Mouse (Mus musculus) telencephalon, adult 2 months (tissue): ENCODE measurements around the gene Spata13.

Source experiments
- DNase-seq: peaks from one replicate; pipeline ENCODE4 v3.0.0-alpha.2; 2011; ENCODE audit warnings: low read depth, low spot score

Spata13 gene

DNA sequence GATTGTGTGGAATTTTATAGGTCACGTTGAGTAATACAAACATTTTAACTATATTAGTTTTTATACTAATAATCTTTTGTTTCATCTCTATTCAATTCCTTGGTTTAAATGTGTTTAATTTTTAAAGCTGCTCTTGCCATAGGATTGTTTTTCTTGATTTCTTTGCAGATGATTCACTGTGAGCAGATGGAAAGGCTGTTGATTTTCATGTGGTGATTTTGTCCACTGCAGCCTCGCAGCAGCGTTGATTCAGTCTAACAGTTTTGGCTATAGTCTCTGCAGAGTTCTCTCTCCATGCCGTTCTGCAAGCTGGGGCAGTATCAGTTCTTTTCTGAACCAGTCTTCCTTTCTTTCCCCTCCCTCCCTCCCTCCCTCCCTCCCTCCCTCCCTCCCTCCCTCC lies 41.9 kb downstream of the Spata13 start:
- DNase-seq, result no peak

- DNase-seq, result no peak
Observed at GRCm38 (mm10) chr14:60676625-60677314, 43.0 kb downstream of the Spata13 start.

- no peak for DNase-seq
Observed at GRCm38 (mm10) chr14:60682361-60683023, 48.7 kb downstream of the Spata13 start.

GRCm38 (mm10) chr14:60683989-60684388 lies 50.2 kb downstream of the Spata13 start:
- no peak for DNase-seq

GRCm38 (mm10) chr14:60686733-60687132 lies 52.9 kb downstream of the Spata13 start:
- no peak for DNase-seq

DNA sequence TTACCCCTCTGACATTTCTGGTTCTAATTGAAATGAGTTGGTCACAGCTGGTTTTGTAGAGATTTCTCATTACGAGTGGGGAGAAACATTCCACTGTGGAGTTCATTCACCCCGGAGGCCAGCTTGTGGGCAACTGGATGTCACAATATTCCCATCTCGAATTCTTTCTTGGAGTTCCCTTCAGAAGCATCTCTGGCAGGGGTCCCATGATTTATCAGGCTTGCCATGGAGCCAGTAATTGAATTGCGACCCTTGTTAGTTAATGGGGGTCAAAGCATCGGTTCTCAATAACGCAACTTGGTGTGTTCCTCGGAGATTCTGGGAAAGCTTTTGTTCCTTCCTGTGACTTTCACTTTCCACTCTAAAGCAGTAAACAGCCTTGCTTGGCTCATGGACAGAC lies 53.4 kb downstream of the Spata13 start:
- no peak for DNase-seq

GRCm38 (mm10) chr14:60688509-60689205 lies 54.9 kb downstream of the Spata13 start:
- no peak for DNase-seq

DNA sequence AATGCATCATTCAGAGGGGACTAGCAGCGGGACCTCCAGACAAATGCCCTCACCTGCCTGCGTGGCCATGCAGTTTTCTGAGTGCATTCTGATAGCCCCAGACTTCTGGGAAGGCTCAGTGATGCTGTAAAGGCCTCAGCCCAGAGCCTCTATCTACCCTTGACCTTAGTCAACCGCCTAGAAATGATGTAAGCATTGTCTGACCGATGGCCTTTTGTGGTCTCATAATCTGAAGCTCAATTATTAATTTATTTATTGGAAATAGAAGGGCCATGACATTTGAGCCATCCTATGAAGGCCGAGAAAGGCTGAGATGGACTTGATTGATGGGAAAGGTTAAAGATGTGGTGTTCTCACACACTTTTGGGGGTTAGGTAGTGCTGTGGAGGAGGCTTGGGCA lies 56.0 kb downstream of the Spata13 start:
- no peak for DNase-seq

DNA sequence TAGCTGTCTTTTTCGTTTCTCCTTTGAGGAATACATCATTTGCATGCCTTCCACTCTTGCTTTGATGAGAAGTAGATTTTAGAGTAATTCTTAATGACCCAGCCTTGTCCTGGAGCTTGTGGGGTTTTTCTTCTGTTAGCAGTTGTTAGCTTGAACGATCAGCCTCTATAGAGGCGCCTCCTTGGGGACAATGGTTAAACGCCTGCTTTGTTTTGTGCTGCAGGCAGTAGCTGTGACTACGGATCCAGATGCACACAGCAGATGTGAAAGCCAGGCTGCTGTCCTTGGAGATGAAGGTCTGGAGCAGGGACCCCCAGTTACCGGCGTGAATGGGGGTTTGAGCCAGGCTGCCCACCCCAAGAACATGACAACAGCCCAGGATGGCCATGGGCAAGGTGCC lies 56.8 kb downstream of the Spata13 start:
- no peak for DNase-seq

- peak; percentile 87 for DNase-seq
Observed at GRCm38 (mm10) chr14:60693122-60693536, 59.3 kb downstream of the Spata13 start.

- no peak for DNase-seq
Observed at GRCm38 (mm10) chr14:60693666-60694065, 59.9 kb downstream of the Spata13 start.

DNA sequence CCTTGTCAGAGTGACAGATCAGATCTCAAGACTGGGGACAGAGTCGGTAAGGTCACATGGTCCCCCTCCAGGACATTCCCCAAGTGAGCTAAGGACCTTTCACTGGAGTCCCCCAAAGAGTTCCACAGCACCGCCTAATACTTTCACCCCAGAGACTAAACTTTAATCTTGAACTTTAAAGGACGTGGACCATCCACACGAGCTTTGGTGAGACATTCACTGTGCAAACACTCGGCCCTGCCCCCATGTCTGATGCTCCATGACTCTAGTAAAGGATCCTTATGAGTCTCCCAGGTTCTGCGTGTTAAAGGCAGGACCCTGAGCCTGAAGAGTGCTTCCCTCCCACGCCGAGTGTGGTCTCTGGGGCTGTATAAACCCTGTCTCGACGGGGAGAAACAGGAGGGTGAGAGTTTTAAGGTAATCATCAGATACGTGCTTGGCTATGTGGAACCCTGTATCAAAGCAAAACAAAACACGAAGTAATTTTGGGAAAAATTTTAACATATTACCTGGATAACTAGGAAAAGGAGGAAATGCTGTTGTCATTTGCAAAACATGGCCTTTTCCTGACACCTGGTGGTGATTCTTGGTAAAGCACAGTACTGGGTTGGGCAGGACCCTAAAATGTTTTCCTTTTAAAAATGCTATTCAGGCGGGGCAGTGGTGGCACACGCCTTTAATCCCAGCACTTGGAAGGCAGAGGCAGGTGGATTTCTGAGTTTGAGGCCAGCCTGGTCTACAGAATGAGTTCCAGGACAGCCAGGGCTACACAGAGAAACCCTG lies 60.6 kb downstream of the Spata13 start:
- DNase-seq, result no peak

DNA sequence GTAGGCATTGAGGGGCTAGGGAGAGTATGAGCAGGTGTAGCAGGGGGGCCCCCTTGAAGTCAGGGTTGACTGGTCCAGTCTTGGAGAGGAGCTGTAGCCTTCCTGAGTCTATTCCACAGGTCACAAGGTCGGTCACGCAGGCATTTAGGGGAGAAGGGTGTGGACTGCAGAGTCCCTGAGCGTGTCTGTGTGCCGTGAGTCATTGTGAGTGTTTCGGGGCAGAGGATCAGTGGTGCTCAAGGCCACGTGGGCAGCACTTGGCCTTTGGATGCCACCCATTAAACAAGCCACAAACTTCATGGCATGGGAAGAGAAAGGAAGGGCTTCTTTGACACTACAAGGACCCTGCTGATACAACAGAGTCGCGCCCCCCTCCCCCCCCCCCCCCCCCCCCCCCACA lies 63.5 kb downstream of the Spata13 start:
- DNase-seq, result no peak

DNA sequence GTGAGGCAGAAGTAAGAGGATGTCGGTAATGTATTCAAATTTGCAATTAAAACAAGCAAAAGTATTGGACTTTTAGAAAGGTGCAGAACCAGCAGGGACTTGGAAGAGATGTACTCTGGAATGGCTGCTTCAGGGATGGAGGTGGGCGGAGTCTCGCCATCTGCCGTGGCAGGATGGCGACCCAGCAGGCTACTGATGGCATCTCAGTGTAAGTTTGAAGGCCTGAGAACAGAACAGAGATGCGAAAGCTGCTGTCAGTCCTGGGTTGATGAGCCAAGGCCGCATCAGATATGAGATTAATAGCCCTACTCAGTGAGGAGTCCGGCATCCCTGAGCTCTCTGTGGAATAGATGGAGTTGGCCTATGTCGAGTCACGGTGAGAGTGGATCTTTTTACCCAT lies 65.2 kb downstream of the Spata13 start:
- no peak for DNase-seq

GRCm38 (mm10) chr14:60702377-60703140 lies 68.8 kb downstream of the Spata13 start:
- no peak for DNase-seq

DNA sequence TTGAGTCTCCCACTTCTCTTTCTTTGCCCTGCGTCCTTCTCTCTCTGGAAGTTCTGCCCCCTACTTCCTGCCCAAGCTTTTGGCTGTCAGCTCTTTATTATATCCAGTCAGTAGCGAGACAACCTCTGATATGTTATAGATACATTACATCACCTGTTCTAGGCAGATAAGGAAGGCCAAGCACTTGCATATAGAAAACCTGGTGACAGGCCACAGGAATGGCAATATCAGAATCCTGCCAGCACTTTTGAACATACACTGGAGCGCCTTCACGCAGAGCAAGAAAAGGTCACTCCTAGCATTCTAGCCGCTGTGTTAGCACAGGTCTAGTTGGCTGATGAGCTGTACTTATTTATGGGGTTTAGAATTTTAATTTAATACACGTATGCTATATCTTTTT lies 70.7 kb downstream of the Spata13 start:
- no peak for DNase-seq

DNA sequence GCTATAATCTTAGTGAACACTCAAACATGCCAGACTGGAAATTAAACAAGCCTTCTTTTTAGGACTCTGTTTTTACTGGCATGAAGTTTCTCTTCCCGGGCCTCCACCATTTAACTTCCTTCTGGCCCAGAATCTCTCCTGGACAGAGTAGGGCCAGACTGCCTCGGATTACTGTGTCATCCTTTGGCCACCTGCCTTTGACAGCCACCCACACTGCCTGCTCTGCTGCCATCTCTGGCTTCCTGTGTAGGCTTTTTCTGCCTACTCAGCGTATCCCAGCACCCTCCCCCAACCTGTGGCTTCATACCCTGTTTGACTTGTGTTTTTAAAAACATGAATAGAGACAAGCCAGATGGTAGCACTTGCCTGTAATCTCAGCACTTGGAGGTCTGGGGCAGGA lies 71.2 kb downstream of the Spata13 start:
- peak; percentile 42 for DNase-seq

GRCm38 (mm10) chr14:60709192-60709591 lies 75.4 kb downstream of the Spata13 start:
- DNase-seq, result no peak

- no peak for DNase-seq
Observed at GRCm38 (mm10) chr14:60709749-60710148, 75.9 kb downstream of the Spata13 start.

DNA sequence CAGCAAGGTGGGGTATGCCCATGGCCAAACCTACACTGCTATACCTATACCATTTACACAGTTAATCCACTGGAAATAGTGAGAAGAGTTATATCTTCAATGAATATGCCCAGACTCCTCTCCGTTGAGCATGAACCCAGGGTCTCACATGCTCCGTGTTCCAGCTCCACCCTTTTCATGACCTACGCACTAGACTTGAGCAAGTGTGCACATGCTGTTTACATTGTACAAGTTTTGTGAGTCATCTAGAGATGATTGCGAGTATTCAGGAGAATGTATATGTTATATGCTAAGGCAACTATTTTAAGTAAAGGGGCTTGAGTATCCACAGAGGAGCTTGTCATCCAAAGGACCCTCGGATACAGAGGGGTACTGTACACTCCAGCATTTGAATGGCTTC lies 77.4 kb downstream of the Spata13 start:
- no peak for DNase-seq

DNA sequence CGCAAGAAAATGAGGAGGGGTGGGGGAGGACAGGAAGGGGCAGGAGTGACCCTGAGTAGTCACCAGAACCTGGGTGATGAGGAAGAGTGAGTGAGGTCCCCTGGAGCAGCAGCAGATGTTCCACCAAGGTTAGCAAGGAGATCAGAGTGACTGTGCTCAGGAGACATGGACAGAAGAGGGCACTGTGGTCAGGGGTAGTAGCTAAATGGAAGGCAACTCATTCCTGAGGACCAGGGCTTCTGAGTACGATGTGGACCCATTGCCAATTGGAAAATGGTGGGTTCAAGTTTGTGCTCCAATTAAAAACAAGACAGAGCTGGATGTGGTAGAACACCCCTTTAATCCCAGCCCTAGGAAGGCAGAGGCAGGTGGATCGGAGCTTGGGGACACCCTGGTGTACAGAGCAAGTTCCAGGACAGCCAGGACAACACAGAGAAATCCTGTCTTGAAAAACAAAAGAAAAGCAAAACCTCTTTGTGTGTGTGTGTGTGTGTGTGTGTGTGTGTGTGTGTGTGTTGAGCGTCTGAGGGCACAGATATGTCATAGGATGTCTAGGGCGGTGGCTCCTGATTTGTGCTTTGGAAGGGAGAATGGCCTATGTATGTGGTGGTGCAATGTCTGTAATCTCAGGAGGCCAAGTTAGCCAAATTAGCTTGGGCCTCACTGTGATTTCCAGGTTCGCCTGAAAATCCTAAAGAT lies 77.9 kb downstream of the Spata13 start:
- no peak for DNase-seq
